Mouse (Mus musculus) spleen, adult 2 months (tissue): ENCODE data around the gene Tubb3. TPM values are rescaled to one million over a fixed set of nuclear protein-coding genes. Genes with fewer than 3 reads are reported as not detected.
A peak's percentile ranks its signal among the peaks of the same experiment; 100 is the strongest.
"Not testable (repeated sequence)": the region's sequence is repeated elsewhere in the genome, so short reads cannot be mapped to it uniquely, and the experiment has no call there.

Experiments
- DNase-seq, 2 experiments: peaks; one replicate each; pipeline versions ENCODE4 v3.0.0 to v3.0.0-alpha.2; 2012 to 2021; ENCODE audit warnings: low spot score in 2 of 2, low read depth in 1 of 2
- H3K27ac ChIP-seq: fragments of 200-500 bp; 2 replicates; pipeline ENCODE4 v1.5.1; 2012; ENCODE audit warnings: low read length, inconsistent platforms; ENCODE audit not compliant: insufficient read depth
- H3K27me3 ChIP-seq: fragments of 200-500 bp; 2 replicates; pipeline ENCODE4 v1.6.1; 2012; ENCODE audit warnings: mild to moderate bottlenecking, moderate library complexity, low read length, inconsistent platforms; ENCODE audit not compliant: control insufficient read depth, insufficient read depth
- H3K36me3 ChIP-seq: fragments of 200-500 bp; 2 replicates; pipeline ENCODE4 v1.6.1; 2012; ENCODE audit warnings: mild to moderate bottlenecking, low read length, inconsistent platforms; ENCODE audit not compliant: control insufficient read depth, insufficient read depth
- H3K4me1 ChIP-seq: fragments of 200-500 bp; 2 replicates; pipeline ENCODE4 v1.6.1; 2011; ENCODE audit warnings: inconsistent platforms; ENCODE audit not compliant: control insufficient read depth, insufficient read depth, insufficient read length
- H3K4me3 ChIP-seq: fragments of 200-500 bp; 2 replicates; pipeline ENCODE4 v1.5.1; 2011; ENCODE audit warnings: mild to moderate bottlenecking, inconsistent platforms; ENCODE audit not compliant: insufficient read depth, insufficient read length; ENCODE audit errors: extremely low read depth
- CTCF ChIP-seq: fragments of 200-500 bp; IDR thresholded peaks from 2 replicates; pipeline ENCODE4 v1.5.1; 2011; ENCODE audit warnings: mild to moderate bottlenecking, inconsistent platforms; ENCODE audit not compliant: insufficient read depth, insufficient read length, insufficient replicate concordance; ENCODE audit errors: extremely low read depth
- POLR2A ChIP-seq: fragments of 200-500 bp; IDR thresholded peaks from 2 replicates; pipeline ENCODE4 v1.6.1; 2011; ENCODE audit warnings: low read depth, low read length, inconsistent platforms
- WGBS: fragments of 180-500 bp; shearing (Covaris S2); methylation state at CpG from one replicate; pipeline ENCODE4 v1.1.7; 2018; 5-methylcytosine and 5-hydroxymethylcytosine counted together
- polyA plus RNA-seq: library from polyadenylated mRNA; depleted of rRNA; stranded (reverse); fragments of >200 nt; gene quantifications from 2 replicates; pipeline ENCODE4 v1.2.3, GENCODE M21; 2012

The Tubb3 gene
- polyA plus RNA-seq, 1 experiment = 2.7 TPM

DNA sequence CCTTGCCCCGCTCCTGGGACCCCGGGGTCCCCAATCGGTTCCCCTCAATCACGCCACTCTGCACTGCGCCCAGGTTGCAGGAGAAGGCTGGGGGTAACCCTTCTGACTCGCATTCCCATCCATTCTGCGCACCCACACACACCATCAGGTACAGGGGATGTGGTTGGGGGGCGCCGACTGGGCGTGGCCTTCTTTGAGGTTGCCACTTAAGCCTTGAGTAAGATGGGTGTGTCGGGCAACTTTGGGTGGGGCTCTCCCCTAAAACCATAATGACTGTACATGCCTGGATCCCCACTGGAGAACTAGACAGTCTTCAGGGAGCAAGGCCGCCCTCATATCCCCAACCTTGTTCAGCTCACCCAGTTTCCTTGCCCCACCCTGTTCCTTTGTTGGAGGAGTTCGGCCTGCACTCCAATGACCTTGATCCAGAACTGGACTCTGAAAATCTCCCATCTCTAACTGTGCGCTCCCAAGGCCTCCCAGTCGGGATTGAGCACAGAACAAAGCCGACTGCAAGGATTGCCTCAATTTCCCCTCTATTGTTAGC, 630 bp downstream of the Tubb3 start:
- no peak overlapping the region for H3K27ac ChIP-seq
- WGBS = 14% methylated on average over 16 of the region's 16 CpGs
- TF ChIP-seq POLR2A = no peak
- no peak for TF ChIP-seq CTCF
- H3K4me3 ChIP-seq = peak overlapping the region; percentile 40; the same call in 1 of the 2 replicates
- DNase-seq = no peak
- H3K36me3 ChIP-seq = no peaks in the 10 kb centered on the region
- H3K27me3 ChIP-seq = peaks cover 8% of the 10 kb centered on the region
- peaks cover 17% of the 10 kb centered on the region for H3K4me1 ChIP-seq

DNA sequence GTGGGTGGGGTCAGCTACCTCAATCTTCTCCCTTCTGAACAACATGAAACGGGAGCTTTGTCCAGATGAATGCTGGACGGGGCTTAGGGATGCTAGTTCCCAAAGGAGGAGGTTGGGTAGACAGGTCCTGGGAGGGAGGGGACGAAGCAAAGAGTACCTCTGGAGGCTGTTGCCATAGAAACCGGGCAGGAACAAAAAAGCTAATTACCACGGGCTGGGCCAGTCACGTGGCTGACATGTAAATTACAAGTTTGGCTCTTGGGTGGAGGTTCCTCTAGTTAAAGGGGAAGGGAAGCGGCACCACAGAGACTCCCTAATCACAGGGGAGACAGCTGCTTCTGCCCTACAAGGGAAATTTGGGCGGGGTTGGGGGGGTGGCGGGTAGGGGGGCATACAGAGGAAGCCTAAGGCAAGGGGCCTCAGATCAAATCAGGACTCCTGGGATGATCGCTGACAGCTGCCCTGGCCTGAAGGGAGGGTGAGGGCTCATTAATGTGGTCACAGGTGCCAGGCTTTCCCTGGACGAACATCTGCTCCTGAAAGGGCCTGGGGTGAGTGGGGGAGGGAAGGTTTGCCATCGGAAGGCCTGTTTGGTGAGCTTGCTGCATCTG, 1.4 kb downstream of the Tubb3 start:
- Histone ChIP-seq H3K4me3 (no peak overlapping the region; the same call in 1 of the 2 replicates), H3K27ac (no peak overlapping the region), H3K4me1 (peaks cover 17% of the 10 kb centered on the region), H3K36me3 (no peaks in the 10 kb centered on the region), H3K27me3 (peaks cover 7% of the 10 kb centered on the region)
- peak in 1 of 2 experiments; percentile 54 for DNase-seq
- no peak for TF ChIP-seq CTCF
- TF ChIP-seq POLR2A = no peak
- WGBS = 6% methylated on average over 12 of the region's 12 CpGs

GRCm38 (mm10) chr8:123414255-123414654, 3.0 kb downstream of the Tubb3 start:
- whole genome bisulfite sequencing = 20% methylated on average over 9 of the region's 9 CpGs
- DNase-seq = no peak
- Histone ChIP-seq H3K27me3 (peaks cover 7% of the 10 kb centered on the region), H3K4me1 (peaks cover 17% of the 10 kb centered on the region), H3K27ac (no peak overlapping the region), H3K36me3 (no peaks in the 10 kb centered on the region), H3K4me3 (no peak overlapping the region)
- no peak for TF ChIP-seq CTCF
- no peak for TF ChIP-seq POLR2A

DNA sequence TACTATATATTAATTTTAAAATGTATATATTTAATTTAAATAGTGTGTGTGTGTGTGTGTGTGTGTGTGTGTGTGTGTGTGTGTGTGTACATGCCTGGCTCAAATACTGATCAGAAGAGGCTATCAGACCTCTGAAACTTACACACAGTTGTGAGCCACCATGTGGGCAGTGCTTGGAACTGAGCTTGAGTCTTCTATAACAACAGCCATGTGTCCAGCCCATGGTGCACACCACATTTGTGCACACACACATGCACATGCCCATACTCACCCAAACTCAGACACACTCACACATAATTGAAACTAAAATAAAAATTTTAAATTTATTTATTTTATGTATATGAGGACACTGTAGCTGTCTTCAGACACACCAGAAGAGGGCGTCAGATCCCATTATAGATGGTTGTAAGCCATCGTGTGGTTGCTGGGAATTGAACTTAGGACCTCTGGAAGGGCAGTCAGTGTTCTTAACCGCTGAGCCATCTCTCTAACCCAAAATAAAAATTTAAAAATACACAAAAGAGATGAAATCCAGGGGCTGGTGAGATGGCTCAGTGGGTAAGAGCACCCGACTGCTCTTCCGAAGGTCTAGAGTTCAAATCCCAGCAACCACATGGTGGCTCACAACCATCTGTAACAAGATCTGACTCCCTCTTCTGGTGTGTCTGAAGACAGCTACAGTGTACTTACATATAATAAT, 3.9 kb downstream of the Tubb3 start:
- not testable (repeated sequence) for DNase-seq, H3K4me3 ChIP-seq, H3K36me3 ChIP-seq, H3K27me3 ChIP-seq, H3K27ac ChIP-seq
- H3K4me1 ChIP-seq = peaks cover 15% of the 10 kb centered on the region
- 79% methylated on average over 5 of the region's 5 CpGs for WGBS

GRCm38 (mm10) chr8:123415967-123416943, 5.0 kb downstream of the Tubb3 start:
- H3K36me3 ChIP-seq = no peaks in the 10 kb centered on the region
- H3K4me1 ChIP-seq = peaks cover 13% of the 10 kb centered on the region
- DNase-seq = peak in 1 of 2 experiments; percentile 28
- WGBS = 68% methylated on average over 8 of the region's 8 CpGs
- H3K27me3 ChIP-seq = peaks cover 5% of the 10 kb centered on the region
- no peak overlapping the region for H3K4me3 ChIP-seq
- H3K27ac ChIP-seq = no peak overlapping the region
- TF ChIP-seq POLR2A = no peak
- no peak for TF ChIP-seq CTCF

GRCm38 (mm10) chr8:123416944-123417555, 5.8 kb downstream of the Tubb3 start:
- H3K36me3 ChIP-seq = no peaks in the 10 kb centered on the region
- 75% methylated on average over 8 of the region's 8 CpGs for WGBS
- DNase-seq = no peak
- H3K4me3 ChIP-seq = no peak overlapping the region
- TF ChIP-seq CTCF (no peak), POLR2A (no peak)
- peaks cover 5% of the 10 kb centered on the region; the same call in 1 of the 2 replicates for H3K4me1 ChIP-seq
- H3K27me3 ChIP-seq = no peaks in the 10 kb centered on the region
- H3K27ac ChIP-seq = no peak overlapping the region
